Mouse (Mus musculus): ENCODE results near the gene Pin1rt1. TPM values are rescaled to one million over a fixed set of nuclear protein-coding genes. Genes with fewer than 3 reads are reported as not detected.

Pin1rt1 gene
- not detected in 2 replicates for polyA plus RNA-seq (2012; ENCODE audit: insufficient read depth, insufficient read length, missing spikeins)

GRCm38 (mm10) chr2:104716279-104716678 is at the start of gene Pin1rt1:
Pin1rt1 (minus strand) TSS chr2:104716379.
- Histone ChIP-seq H3K27ac (replicated peaks; ENCODE audit: low read depth, low read length) (no peak within 1 kb of the TSS), H3K4me1 (ENCODE audit: control insufficient read depth, insufficient read depth, insufficient read length, low read length) (no peaks in the 10 kb centered on the region), H3K4me3 (ENCODE audit: insufficient read depth, low read depth, low read length) (no peak within 1 kb of the TSS)

- Histone ChIP-seq H3K4me3 (ENCODE audit: insufficient read depth, low read depth, low read length) (no peak overlapping the region), H3K4me1 (ENCODE audit: control insufficient read depth, insufficient read depth, insufficient read length, low read length) (no peaks in the 10 kb centered on the region), H3K27ac (replicated peaks; ENCODE audit: low read depth, low read length) (no peak overlapping the region)
Observed at GRCm38 (mm10) chr2:104764018-104764417, 47.8 kb upstream of the Pin1rt1 start.

- H3K4me1 ChIP-seq (ENCODE audit: control insufficient read depth, insufficient read depth, insufficient read length, low read length) = no peaks in the 10 kb centered on the region
- H3K27ac ChIP-seq (replicated peaks; ENCODE audit: low read depth, low read length) = no peak overlapping the region
- H3K4me3 ChIP-seq (ENCODE audit: insufficient read depth, low read depth, low read length) = no peak overlapping the region
Observed at GRCm38 (mm10) chr2:104763134-104763703, 47.0 kb upstream of the Pin1rt1 start.

GRCm38 (mm10) chr2:104750611-104751010 is 34.4 kb upstream of the Pin1rt1 start:
- Histone ChIP-seq H3K4me1 (ENCODE audit: control insufficient read depth, insufficient read depth, insufficient read length, low read length) (no peaks in the 10 kb centered on the region), H3K27ac (replicated peaks; ENCODE audit: low read depth, low read length) (no peak overlapping the region), H3K4me3 (ENCODE audit: insufficient read depth, low read depth, low read length) (no peak overlapping the region)

- H3K4me1 ChIP-seq (ENCODE audit: control insufficient read depth, insufficient read depth, insufficient read length, low read length) = no peaks in the 10 kb centered on the region
- no peak overlapping the region for H3K27ac ChIP-seq (replicated peaks; ENCODE audit: low read depth, low read length)
- H3K4me3 ChIP-seq (ENCODE audit: insufficient read depth, low read depth, low read length) = no peak overlapping the region
Observed at GRCm38 (mm10) chr2:104748652-104749183, 32.5 kb upstream of the Pin1rt1 start.

- H3K4me3 ChIP-seq (ENCODE audit: insufficient read depth, low read depth, low read length) = no peak overlapping the region
- H3K4me1 ChIP-seq (ENCODE audit: control insufficient read depth, insufficient read depth, insufficient read length, low read length) = no peaks in the 10 kb centered on the region
- H3K27ac ChIP-seq (replicated peaks; ENCODE audit: low read depth, low read length) = no peak overlapping the region
Observed at GRCm38 (mm10) chr2:104746251-104746650, 30.1 kb upstream of the Pin1rt1 start.

GRCm38 (mm10) chr2:104743971-104744370 is 27.8 kb upstream of the Pin1rt1 start:
- no peak overlapping the region for H3K27ac ChIP-seq (replicated peaks; ENCODE audit: low read depth, low read length)
- H3K4me1 ChIP-seq (ENCODE audit: control insufficient read depth, insufficient read depth, insufficient read length, low read length) = no peaks in the 10 kb centered on the region
- no peak overlapping the region for H3K4me3 ChIP-seq (ENCODE audit: insufficient read depth, low read depth, low read length)

- no peak overlapping the region for H3K27ac ChIP-seq (replicated peaks; ENCODE audit: low read depth, low read length)
- peak overlapping the region; percentile 93 for H3K4me3 ChIP-seq (ENCODE audit: insufficient read depth, low read depth, low read length)
- no peaks in the 10 kb centered on the region for H3K4me1 ChIP-seq (ENCODE audit: control insufficient read depth, insufficient read depth, insufficient read length, low read length)
Observed at GRCm38 (mm10) chr2:104743160-104743559, 27.0 kb upstream of the Pin1rt1 start.

- H3K4me1 ChIP-seq (ENCODE audit: control insufficient read depth, insufficient read depth, insufficient read length, low read length) = no peaks in the 10 kb centered on the region
- H3K4me3 ChIP-seq (ENCODE audit: insufficient read depth, low read depth, low read length) = peak within 1 kb of the TSS; percentile 93
- H3K27ac ChIP-seq (replicated peaks; ENCODE audit: low read depth, low read length) = no peak within 1 kb of the TSS
Observed at GRCm38 (mm10) chr2:104742741-104743064, 26.5 kb upstream of the Pin1rt1 start, which contains the start of gene Depdc7. Depdc7 (minus strand) TSS chr2:104742878.

GRCm38 (mm10) chr2:104741896-104742740 is 25.9 kb upstream of the Pin1rt1 start:
- H3K4me1 ChIP-seq (ENCODE audit: control insufficient read depth, insufficient read depth, insufficient read length, low read length) = no peaks in the 10 kb centered on the region
- no peak overlapping the region for H3K27ac ChIP-seq (replicated peaks; ENCODE audit: low read depth, low read length)
- peak overlapping the region; percentile 93 for H3K4me3 ChIP-seq (ENCODE audit: insufficient read depth, low read depth, low read length)

GRCm38 (mm10) chr2:104741015-104741758 is 25.0 kb upstream of the Pin1rt1 start:
- Histone ChIP-seq H3K4me3 (ENCODE audit: insufficient read depth, low read depth, low read length) (no peak overlapping the region), H3K27ac (replicated peaks; ENCODE audit: low read depth, low read length) (no peak overlapping the region), H3K4me1 (ENCODE audit: control insufficient read depth, insufficient read depth, insufficient read length, low read length) (no peaks in the 10 kb centered on the region)

- H3K27ac ChIP-seq (replicated peaks; ENCODE audit: low read depth, low read length) = no peak overlapping the region
- no peaks in the 10 kb centered on the region for H3K4me1 ChIP-seq (ENCODE audit: control insufficient read depth, insufficient read depth, insufficient read length, low read length)
- no peak overlapping the region for H3K4me3 ChIP-seq (ENCODE audit: insufficient read depth, low read depth, low read length)
Observed at GRCm38 (mm10) chr2:104740248-104740949, 24.2 kb upstream of the Pin1rt1 start.

- H3K27ac ChIP-seq (replicated peaks; ENCODE audit: low read depth, low read length) = no peak overlapping the region
- no peaks in the 10 kb centered on the region for H3K4me1 ChIP-seq (ENCODE audit: control insufficient read depth, insufficient read depth, insufficient read length, low read length)
- no peak overlapping the region for H3K4me3 ChIP-seq (ENCODE audit: insufficient read depth, low read depth, low read length)
Observed at GRCm38 (mm10) chr2:104739691-104740090, 23.5 kb upstream of the Pin1rt1 start.

GRCm38 (mm10) chr2:104736241-104736640 is 20.1 kb upstream of the Pin1rt1 start:
- Histone ChIP-seq H3K27ac (replicated peaks; ENCODE audit: low read depth, low read length) (no peak overlapping the region), H3K4me3 (ENCODE audit: insufficient read depth, low read depth, low read length) (no peak overlapping the region), H3K4me1 (ENCODE audit: control insufficient read depth, insufficient read depth, insufficient read length, low read length) (no peaks in the 10 kb centered on the region; the same call in 1 of the 2 replicates)

Data from brown adipose tissue, adult 24 weeks (tissue).